Mouse (Mus musculus) large intestine, adult 2 months (tissue): ENCODE data around the gene Wbp1. TPM values are rescaled to one million over a fixed set of nuclear protein-coding genes. Genes with fewer than 3 reads are reported as not detected.

ENCODE experiments used
- DNase-seq: peaks from one replicate; pipeline ENCODE4 v3.0.0-alpha.2; 2012; ENCODE audit warnings: low read depth, low spot score
- WGBS: fragments of 180-500 bp; shearing (Covaris S2); methylation state at CpG from one replicate; pipeline ENCODE4 v1.1.7; 2018; 5-methylcytosine and 5-hydroxymethylcytosine counted together
- polyA plus RNA-seq: library from polyadenylated mRNA; depleted of rRNA; stranded (reverse); fragments of >200 nt; gene quantifications from 2 replicates; pipeline ENCODE4 v1.2.3, GENCODE M21; 2012

The Wbp1 gene
- polyA plus RNA-seq, 1 experiment, result 144 TPM

DNA sequence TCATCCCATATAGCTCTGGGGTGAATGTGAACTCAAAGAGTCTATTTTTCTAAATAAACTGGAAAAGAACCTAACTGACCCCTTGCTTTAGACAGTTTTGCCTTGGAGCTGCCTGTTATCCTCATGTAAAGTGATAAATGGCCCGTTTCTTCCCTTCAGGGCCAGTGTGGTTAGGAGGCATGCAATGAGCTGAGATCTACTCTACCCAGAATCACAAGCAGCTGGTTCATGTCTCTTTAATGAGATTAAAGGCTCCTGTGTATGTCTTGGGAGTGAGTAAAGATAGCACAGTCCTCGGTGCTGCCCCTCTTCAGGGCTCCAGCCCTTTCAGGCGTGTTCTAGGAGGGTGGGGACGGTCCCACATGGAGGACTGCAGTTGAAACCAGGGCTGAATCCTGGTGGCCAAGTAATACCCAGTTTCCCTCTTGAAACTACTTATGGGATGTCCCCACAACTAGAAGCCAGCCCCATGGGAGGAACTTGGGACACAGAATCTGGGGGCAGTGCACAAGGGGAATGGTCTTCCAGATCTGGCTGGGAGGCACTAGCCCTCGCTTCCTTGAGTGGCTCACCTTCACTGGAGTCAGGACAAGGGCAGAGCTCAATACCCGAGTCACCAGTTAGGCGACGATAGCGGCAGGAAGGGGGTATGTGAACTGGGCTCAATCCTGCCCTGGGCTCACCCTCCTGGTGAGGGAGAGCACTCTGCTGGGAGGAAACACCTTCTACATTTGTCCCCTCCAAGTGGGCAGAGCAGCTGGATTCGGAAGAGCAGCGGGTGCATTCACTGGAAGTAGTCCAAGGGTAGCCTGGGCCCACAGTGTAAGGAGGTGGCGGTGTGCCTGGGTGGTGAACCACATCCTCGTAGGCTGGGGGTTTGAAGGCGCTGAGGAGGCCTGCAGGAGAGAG lies 2.3 kb downstream of the Wbp1 start:
- WGBS, result 72% methylated on average over 14 of the region's 14 CpGs
- no peak for DNase-seq

- no peak for DNase-seq
- 81% methylated on average over 11 of the region's 11 CpGs for WGBS
These were observed 3.0 kb downstream of the Wbp1 start for GRCm38 (mm10) chr6:83118369-83118768.

DNA sequence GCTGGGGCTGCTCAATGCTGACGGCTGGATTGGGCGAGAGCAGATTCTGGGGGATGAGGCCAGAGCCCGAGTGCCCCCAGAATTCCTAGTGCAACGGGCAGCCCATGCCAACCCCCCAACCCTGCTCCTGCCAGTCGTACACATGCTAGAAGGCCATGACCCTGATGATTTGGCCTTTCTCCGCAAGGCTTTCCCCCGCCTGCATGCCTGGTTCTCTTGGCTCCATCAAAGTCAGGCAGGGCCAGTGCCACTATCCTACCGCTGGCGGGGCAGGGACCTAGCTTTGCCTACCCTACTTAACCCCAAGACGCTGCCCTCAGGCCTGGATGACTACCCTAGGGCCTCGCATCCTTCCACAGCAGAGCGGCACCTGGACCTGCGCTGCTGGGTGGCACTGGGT lies 3.7 kb downstream of the Wbp1 start:
- WGBS, result 90% methylated on average over 13 of the region's 13 CpGs
- no peak for DNase-seq

DNA sequence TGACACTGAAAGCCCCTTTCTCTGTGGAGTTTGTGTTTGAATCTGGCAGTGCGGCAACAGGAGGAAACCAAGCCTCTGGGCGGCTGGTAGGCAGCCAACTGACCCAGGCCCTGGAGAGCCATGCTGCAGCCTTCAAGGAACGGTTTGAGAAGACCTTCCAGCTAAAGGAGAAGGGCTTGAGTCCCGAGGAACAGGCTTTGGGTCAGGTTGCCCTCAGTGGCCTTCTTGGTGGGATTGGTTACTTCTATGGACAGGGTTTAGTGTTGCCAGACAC lies 4.3 kb downstream of the Wbp1 start:
- WGBS, result 85% methylated on average over 4 of the region's 4 CpGs
- DNase-seq, result no peak

GRCm38 (mm10) chr6:83116373-83117164 lies 4.8 kb downstream of the Wbp1 start:
- no peak for DNase-seq
- 66% methylated on average over 11 of the region's 11 CpGs for WGBS

GRCm38 (mm10) chr6:83115682-83116372 lies 5.5 kb downstream of the Wbp1 start:
- no peak for DNase-seq
- WGBS, result under 1% methylated on average over 47 of the region's 48 CpGs

DNA sequence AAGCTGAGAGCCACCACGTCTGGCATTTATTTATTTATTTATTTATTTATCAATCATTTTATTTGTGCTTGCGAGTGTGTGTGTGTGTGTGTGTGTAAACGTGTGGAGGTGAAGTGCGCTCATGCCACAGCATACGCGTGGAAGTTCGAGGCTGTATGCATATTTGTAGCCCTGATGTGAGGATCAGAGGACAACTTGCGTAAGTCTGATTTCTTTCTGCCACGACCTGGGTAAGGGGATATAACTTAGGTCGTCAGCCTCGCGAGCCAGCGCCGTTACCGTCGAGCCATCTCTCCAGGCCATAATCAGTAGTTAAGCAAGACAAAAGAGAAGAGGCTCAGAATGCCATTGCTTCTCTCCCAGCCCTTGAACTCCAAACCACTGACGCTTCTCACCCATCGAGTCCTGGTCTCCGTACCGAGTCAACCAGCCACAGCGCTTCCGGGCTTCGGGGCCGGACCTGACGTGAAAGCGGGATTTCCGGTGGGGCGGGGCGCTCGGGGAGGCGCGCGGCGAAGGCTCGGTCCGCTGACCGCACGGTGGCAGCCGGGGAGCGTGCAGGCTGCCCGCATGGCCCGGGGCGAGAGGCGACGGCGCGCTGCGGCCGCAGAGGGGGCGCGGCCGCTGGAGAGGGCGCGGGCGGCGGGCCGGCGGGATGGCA lies 6.2 kb downstream of the Wbp1 start, which contains the start of gene Mogs:
Gene Mogs (plus strand): TSS at position 486 of the 661 bp plus-strand sequence.
- WGBS, result under 1% methylated on average over 57 of the region's 58 CpGs
- no peak for DNase-seq

DNA sequence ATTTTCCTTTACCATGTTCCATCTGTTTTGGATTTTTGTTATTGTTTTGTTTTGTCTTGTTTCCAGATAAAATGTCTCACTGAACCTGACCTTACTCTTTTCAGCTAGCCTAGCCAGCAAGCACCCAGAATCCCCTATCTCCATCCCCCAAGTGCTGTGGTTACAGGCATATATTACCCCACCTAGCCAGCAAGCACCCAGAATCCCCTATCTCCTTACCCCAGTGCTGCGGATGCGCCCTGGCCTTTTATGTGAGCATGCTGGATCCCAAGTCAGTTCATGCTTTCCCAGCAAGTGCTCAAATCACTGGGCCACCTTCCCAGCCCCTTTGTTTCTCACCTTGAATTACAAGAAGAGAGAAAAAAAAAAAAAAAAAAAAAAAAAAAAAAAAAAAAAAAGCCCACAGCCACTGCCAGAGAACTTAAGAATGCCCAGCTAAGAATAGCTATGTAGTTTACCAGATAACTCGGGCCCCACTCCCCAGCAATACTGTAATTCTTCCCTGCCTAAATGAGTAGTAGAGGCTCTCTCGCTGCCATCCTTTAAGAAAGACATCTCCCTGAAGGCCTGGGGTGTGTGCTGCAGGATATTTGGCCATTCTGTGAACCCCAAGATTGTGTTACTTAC lies 9.7 kb downstream of the Wbp1 start:
- WGBS, result 84% methylated on average over 4 of the region's 4 CpGs
- DNase-seq, result no peak

DNA sequence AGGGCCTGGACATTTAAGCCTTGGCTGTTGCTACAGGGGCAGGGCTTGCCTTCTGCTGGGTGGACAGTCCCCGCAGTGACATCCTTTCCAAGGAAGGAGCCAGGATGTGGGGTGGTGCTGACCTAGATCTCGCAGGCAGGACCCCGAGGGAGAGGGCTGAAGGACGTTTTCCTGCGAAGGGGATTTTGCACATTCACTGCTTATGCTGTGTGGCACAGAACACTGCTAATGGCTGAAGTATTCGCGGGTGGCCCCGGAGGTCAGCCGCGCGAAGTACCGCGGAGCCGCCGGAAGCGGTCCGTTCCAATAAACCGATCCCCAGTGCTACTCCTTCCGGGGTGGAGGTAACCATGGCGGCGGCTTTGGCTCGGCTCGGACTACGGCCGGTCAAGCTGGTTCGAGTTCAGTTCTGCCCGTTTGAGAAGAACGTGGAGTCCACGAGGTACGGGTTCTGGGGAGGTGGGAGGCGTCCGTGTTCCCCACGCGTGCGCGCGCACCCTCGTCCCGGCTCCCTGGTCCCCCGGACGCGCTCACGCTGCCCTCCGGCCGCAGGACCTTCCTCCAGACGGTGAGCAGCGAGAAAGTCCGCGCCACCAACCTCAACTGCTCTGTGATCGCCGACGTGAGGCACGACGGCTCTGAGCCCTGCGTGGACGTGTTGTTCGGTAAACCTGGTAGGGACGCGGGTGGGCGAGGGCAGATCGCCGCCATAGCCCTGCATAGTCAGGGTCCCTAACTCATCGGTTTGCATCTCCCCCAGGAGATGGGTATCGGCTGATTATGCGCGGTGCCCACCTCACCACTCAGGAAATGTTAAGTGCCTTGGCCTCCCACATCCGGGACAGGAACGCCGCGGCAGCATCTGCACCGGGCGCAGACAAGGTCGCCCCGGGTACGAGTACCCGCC lies 12.3 kb downstream of the Wbp1 start, which contains the start of gene Mrpl53:
Gene Mrpl53 (plus strand): TSS at position 279 of the 907 bp plus-strand sequence.
- no peak for DNase-seq
- WGBS, result 1% methylated on average over 76 of the region's 76 CpGs

- DNase-seq, result no peak
- WGBS, result 41% methylated on average over 13 of the region's 13 CpGs
These were observed 13.6 kb downstream of the Wbp1 start for GRCm38 (mm10) chr6:83107566-83108400.

GRCm38 (mm10) chr6:83104158-83104557 lies 17.2 kb downstream of the Wbp1 start:
- 84% methylated on average over 4 of the region's 4 CpGs for WGBS
- DNase-seq, result no peak

GRCm38 (mm10) chr6:83103130-83103650 lies 18.2 kb downstream of the Wbp1 start:
- WGBS, result 65% methylated on average over 11 of the region's 11 CpGs

GRCm38 (mm10) chr6:83101688-83102556 lies 19.4 kb downstream of the Wbp1 start:
- under 1% methylated on average over 74 of the region's 74 CpGs for whole genome bisulfite sequencing
- DNase-seq, result no peak

More at GRCm38 (mm10) chr6:83103130-83103650, 18.2 kb downstream of the Wbp1 start:
- DNase-seq, result no peak

DNA sequence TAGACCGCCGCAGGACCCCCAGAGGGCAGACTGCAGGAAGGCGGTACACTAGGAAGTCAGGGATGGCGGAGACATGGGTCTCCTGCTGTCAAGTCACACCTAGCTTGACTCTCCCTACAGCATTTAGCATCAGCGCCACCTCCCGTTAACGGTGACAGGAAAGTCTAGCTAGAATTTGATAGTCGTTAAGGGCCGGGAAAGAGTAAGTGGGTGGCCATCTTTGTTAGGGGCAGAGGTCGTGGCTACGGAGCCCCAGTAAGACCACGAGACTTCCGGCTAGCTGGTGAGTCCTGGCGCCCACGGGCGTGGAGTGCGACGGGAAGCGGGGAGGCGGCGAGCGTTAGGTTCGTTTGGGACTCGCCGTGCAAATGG lies 20.1 kb downstream of the Wbp1 start, which contains the start of the genes Ccdc142 and Gm42688:
Gene Ccdc142 (plus strand): TSS at position 286 of the 372 bp plus-strand sequence.
Gene Gm42688 (plus strand): TSS at position 302 of the 372 bp plus-strand sequence.
- under 1% methylated on average over 25 of the region's 25 CpGs for WGBS
- peak; percentile 83 for DNase-seq

GRCm38 (mm10) chr6:83098411-83098810 lies 22.9 kb downstream of the Wbp1 start:
- 34% methylated on average over 2 of the region's 2 CpGs for WGBS
- DNase-seq, result no peak

- 53% methylated on average over 6 of the region's 6 CpGs for WGBS
- no peak for DNase-seq
These were observed 25.4 kb downstream of the Wbp1 start for GRCm38 (mm10) chr6:83095968-83096367.
